Mouse (Mus musculus) forebrain, embryonic 16.5 days (tissue): ENCODE data around the gene Tfpi. TPM values are rescaled to one million over a fixed set of nuclear protein-coding genes. Genes with fewer than 3 reads are reported as not detected.

Experiments used
- ATAC-seq: fragments of 200-750 bp; cut with Nextera tagmentation; 2 replicates; pipeline ENCODE4 v1.8.0; 2017; ENCODE audit warnings: mild to moderate bottlenecking, moderate library complexity
- H3K27ac ChIP-seq: fragments of 300-500 bp; sonication (generic); 2 replicates; pipeline ENCODE4 v1.5.1; 2014; ENCODE audit warnings: low read length, control low read depth
- H3K27me3 ChIP-seq: fragments of 300-500 bp; sonication (generic); replicated peaks from 2 replicates; pipeline ENCODE4 v1.6.1; 2014; ENCODE audit warnings: low read length; ENCODE audit not compliant: control insufficient read depth, insufficient read depth
- H3K36me3 ChIP-seq: fragments of 300-500 bp; sonication (generic); 2 replicates; pipeline ENCODE4 v1.6.1; 2014; ENCODE audit not compliant: control insufficient read depth, insufficient read depth
- H3K4me1 ChIP-seq: fragments of 300-500 bp; sonication (generic); replicated peaks from 2 replicates; pipeline ENCODE4 v1.6.1; 2014; ENCODE audit warnings: low read length; ENCODE audit not compliant: control insufficient read depth, insufficient read depth
- H3K4me2 ChIP-seq: fragments of 300-500 bp; sonication (generic); 2 replicates; pipeline ENCODE4 v1.6.1; 2014; ENCODE audit warnings: mild to moderate bottlenecking, low read length, control low read depth
- H3K4me3 ChIP-seq: fragments of 300-500 bp; sonication (generic); replicated peaks from 2 replicates; pipeline ENCODE4 v1.5.1; 2014; ENCODE audit warnings: mild to moderate bottlenecking, low read length, control low read depth
- H3K9ac ChIP-seq: fragments of 300-500 bp; sonication (generic); replicated peaks from 2 replicates; pipeline ENCODE4 v1.6.1; 2014; ENCODE audit warnings: low read depth, low read length, control low read depth
- H3K9me3 ChIP-seq: fragments of 300-500 bp; sonication (generic); 2 replicates; pipeline ENCODE4 v1.6.1; 2016; ENCODE audit warnings: low read length; ENCODE audit not compliant: control insufficient read depth
- WGBS: fragments of 180-500 bp; shearing (Covaris S2); extraction: QIAGEN DNeasy Blood & Tissue Kit; methylation state at CpG from one replicate; pipeline ENCODE4 v1.1.7; 2014; 5-methylcytosine and 5-hydroxymethylcytosine counted together
- polyA plus RNA-seq: library from polyadenylated mRNA; unstranded; fragments of >200 nt; fragmentation: Nextera tagmentation; extraction: Ambion mirVana; gene quantifications from 2 replicates; pipeline ENCODE4 v1.2.1, GENCODE M21; 2015

The Tfpi gene
- polyA plus RNA-seq, 1 experiment from 2014 or later, result 11.8 TPM

GRCm38 (mm10) chr2:84479036-84479435 lies 2.5 kb upstream of the Tfpi start:
- Histone ChIP-seq H3K9me3 (no peaks in the 10 kb centered on the region), H3K4me1 (no peaks in the 10 kb centered on the region), H3K27me3 (no peaks in the 10 kb centered on the region), H3K36me3 (no peaks in the 10 kb centered on the region), H3K4me2 (no peak overlapping the region), H3K4me3 (no peak overlapping the region), H3K9ac (no peak overlapping the region), H3K27ac (no peak overlapping the region)
- ATAC-seq, result no peak
- 29% methylated on average over 3 of the region's 3 CpGs for WGBS

DNA sequence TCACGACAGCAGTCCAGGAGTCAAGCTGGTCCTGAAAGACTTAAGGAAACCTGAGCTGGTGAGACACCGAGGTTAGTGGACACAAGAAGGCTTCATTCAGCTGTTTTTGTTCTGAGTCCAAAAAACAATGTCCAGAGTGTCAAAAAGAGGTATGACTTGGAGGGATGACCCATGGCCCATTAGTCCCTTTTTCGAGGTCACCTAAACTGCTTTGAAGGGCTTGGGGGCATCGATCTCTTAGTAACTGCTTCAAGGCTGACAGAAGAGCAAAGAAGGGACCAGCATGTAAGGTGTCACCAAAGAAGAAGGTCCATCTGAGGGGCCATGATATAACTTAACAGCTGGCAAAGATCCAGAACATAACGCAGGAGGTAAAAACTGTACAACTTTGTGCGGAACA lies 1.2 kb upstream of the Tfpi start:
- H3K9me3 ChIP-seq, result no peaks in the 10 kb centered on the region
- H3K36me3 ChIP-seq, result no peaks in the 10 kb centered on the region
- no peaks in the 10 kb centered on the region for H3K27me3 ChIP-seq
- WGBS, result 93% methylated on average over 6 of the region's 6 CpGs
- no peak overlapping the region for H3K9ac ChIP-seq
- H3K4me2 ChIP-seq, result no peak overlapping the region
- H3K4me1 ChIP-seq, result no peaks in the 10 kb centered on the region
- H3K4me3 ChIP-seq, result no peak overlapping the region
- ATAC-seq, result no peak
- no peak overlapping the region for H3K27ac ChIP-seq

DNA sequence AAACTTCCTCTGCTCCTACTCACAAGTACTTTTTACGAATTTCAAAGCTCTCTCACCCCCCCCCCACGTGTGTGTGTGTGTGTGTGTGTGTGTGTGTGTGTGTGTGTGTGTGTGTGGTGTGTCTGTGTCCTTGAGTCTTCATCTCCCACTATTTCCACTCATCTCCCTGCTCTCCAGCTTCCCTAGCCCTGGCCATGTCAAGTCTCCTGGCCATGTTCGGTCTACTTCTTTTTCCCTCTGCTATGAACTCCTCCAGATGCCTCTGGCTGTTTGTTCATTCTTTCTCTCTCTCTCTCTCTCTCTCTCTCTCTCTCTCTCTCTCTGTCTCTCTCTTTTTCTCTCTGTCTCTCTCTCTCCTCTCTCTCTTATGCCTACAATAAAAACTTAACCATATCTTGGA lies 444 bp downstream of the Tfpi start:
- ATAC-seq, result no peak
- Histone ChIP-seq H3K9ac (no peak overlapping the region), H3K27me3 (no peaks in the 10 kb centered on the region), H3K4me3 (no peak overlapping the region), H3K4me1 (no peaks in the 10 kb centered on the region), H3K36me3 (no peaks in the 10 kb centered on the region), H3K4me2 (no peak overlapping the region), H3K9me3 (no peaks in the 10 kb centered on the region), H3K27ac (no peak overlapping the region)
- 68% methylated on average over 3 of the region's 3 CpGs for WGBS

DNA sequence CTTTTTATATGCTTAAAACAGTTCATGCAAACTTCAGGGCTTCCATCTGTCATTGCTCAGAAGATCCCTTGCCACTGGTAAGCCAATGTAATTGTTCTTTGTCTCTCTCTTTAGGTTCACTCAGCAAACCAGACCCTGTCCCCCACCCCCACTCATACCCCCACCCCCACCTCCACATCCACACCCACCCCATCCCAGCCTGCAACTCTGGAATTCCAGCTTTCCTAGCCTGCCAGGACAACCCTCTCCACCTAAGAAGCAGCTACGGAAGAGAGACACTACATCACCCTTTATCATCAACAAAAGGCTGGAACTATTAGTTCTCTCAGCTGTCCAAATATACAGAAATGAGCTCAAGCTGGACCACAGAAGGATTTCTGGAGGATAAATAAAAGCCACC lies 974 bp downstream of the Tfpi start:
- Histone ChIP-seq H3K4me3 (no peak overlapping the region), H3K36me3 (no peaks in the 10 kb centered on the region), H3K4me1 (no peaks in the 10 kb centered on the region), H3K27me3 (no peaks in the 10 kb centered on the region), H3K4me2 (no peak overlapping the region), H3K9me3 (no peaks in the 10 kb centered on the region), H3K27ac (no peak overlapping the region), H3K9ac (no peak overlapping the region)
- ATAC-seq, result no peak
- WGBS, result 43% methylated on average over 1 of the region's 1 CpGs

GRCm38 (mm10) chr2:84474651-84475050 lies 1.9 kb downstream of the Tfpi start:
- Histone ChIP-seq H3K9ac (no peak overlapping the region), H3K4me1 (no peaks in the 10 kb centered on the region), H3K27ac (no peak overlapping the region), H3K9me3 (no peaks in the 10 kb centered on the region), H3K27me3 (no peaks in the 10 kb centered on the region), H3K4me2 (no peak overlapping the region), H3K4me3 (no peak overlapping the region), H3K36me3 (no peaks in the 10 kb centered on the region)
- ATAC-seq, result no peak
- WGBS, result 12% methylated on average over 6 of the region's 6 CpGs

- 80% methylated on average over 14 of the region's 14 CpGs for WGBS
- H3K27ac ChIP-seq, result no peak overlapping the region
- no peak overlapping the region for H3K9ac ChIP-seq
- no peaks in the 10 kb centered on the region for H3K27me3 ChIP-seq
- no peak overlapping the region for H3K4me2 ChIP-seq
- no peak overlapping the region for H3K4me3 ChIP-seq
- no peaks in the 10 kb centered on the region for H3K36me3 ChIP-seq
- H3K9me3 ChIP-seq, result no peaks in the 10 kb centered on the region; the same call in 1 of the 2 replicates
- ATAC-seq, result no peak
- H3K4me1 ChIP-seq, result no peaks in the 10 kb centered on the region
Observed at GRCm38 (mm10) chr2:84473941-84474530, 2.5 kb downstream of the Tfpi start.

- no peak for ATAC-seq
- no peak overlapping the region for H3K4me2 ChIP-seq
- no peaks in the 10 kb centered on the region for H3K36me3 ChIP-seq
- no peaks in the 10 kb centered on the region for H3K27me3 ChIP-seq
- 86% methylated on average over 4 of the region's 4 CpGs for WGBS
- no peak overlapping the region for H3K9ac ChIP-seq
- H3K9me3 ChIP-seq, result no peaks in the 10 kb centered on the region; the same call in 1 of the 2 replicates
- no peaks in the 10 kb centered on the region for H3K4me1 ChIP-seq
- no peak overlapping the region for H3K4me3 ChIP-seq
- no peak overlapping the region for H3K27ac ChIP-seq
Observed at GRCm38 (mm10) chr2:84467391-84467790, 9.2 kb downstream of the Tfpi start.

DNA sequence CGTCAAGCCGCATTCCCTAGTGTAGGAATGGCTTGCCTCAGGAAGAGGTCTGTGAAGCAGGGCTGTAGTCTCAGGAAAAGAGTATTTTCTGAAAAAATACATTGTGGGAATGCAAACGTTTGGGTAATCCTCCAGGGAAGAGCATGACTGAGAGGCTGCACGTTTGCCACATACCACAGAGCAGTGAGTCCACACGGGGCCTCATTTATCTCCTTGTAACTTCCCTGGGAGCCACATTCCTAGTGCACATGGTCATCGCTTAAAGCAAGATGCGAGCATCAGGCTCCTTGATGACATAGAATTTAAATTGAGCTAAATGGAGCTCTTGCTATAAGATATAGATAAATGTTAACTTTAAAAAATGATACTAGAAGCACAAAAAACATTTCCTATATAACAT lies 11.6 kb downstream of the Tfpi start:
- Histone ChIP-seq H3K9ac (no peak overlapping the region), H3K36me3 (no peaks in the 10 kb centered on the region), H3K9me3 (no peaks in the 10 kb centered on the region; the same call in 1 of the 2 replicates), H3K4me2 (no peak overlapping the region), H3K27me3 (no peaks in the 10 kb centered on the region), H3K27ac (no peak overlapping the region), H3K4me3 (no peak overlapping the region), H3K4me1 (no peaks in the 10 kb centered on the region)
- ATAC-seq, result no peak
- 58% methylated on average over 7 of the region's 7 CpGs for WGBS

GRCm38 (mm10) chr2:84462411-84462810 lies 14.2 kb downstream of the Tfpi start:
- no peak overlapping the region for H3K4me3 ChIP-seq
- no peaks in the 10 kb centered on the region for H3K36me3 ChIP-seq
- no peaks in the 10 kb centered on the region for H3K4me1 ChIP-seq
- 94% methylated on average over 3 of the region's 3 CpGs for WGBS
- ATAC-seq, result no peak
- no peak overlapping the region for H3K4me2 ChIP-seq
- no peak overlapping the region for H3K27ac ChIP-seq
- H3K9ac ChIP-seq, result no peak overlapping the region
- no peaks in the 10 kb centered on the region for H3K27me3 ChIP-seq
- no peaks in the 10 kb centered on the region for H3K9me3 ChIP-seq

DNA sequence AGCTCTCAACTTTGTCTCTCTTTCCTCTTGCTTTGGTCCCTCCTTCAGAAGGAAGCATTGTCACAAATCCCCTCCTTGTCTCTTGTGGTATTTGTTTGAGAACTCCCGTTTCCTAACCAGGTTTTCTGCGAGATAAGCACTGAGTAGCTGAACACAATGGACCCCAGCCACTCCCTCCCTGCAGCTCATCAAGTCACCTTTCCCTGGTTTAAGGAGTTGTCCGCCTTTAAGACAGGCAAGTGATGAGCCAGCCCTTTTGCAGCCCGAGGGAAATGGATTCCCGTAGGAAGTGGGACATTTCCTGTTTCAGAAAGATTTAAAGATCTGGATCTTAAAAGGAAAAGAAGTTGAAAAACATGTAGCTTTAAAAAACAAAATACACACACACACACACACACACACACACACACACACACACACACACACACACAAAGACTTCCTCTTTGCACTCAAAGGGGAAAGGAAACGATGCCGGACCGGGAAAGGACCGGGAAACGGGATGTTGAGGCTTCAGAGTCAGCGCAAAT lies 16.9 kb downstream of the Tfpi start:
- ATAC-seq, result no peak
- H3K9me3 ChIP-seq, result no peaks in the 10 kb centered on the region
- WGBS, result 60% methylated on average over 11 of the region's 11 CpGs
- no peaks in the 10 kb centered on the region for H3K27me3 ChIP-seq
- H3K4me1 ChIP-seq, result no peaks in the 10 kb centered on the region
- H3K9ac ChIP-seq, result no peak overlapping the region
- H3K36me3 ChIP-seq, result no peaks in the 10 kb centered on the region
- H3K27ac ChIP-seq, result no peak overlapping the region
- H3K4me3 ChIP-seq, result no peak overlapping the region
- no peak overlapping the region for H3K4me2 ChIP-seq
